Mouse (Mus musculus) ovary, postnatal 10 days (tissue): ENCODE measurements around the gene Scgb2b2.

ENCODE experiments used
- DNase-seq: peaks from one replicate; pipeline ENCODE4 v3.0.0; 2022; ENCODE audit warnings: low spot score

Gene Scgb2b2

GRCm38 (mm10) chr7:31290208-31290607 is at the start of gene Scgb2b2:
Gene Scgb2b2 (plus strand): TSS chr7:31290508.
- DNase-seq: no peak

- no peak for DNase-seq
Observed at GRCm38 (mm10) chr7:31291721-31292120, 1.4 kb downstream of the Scgb2b2 start, which contains the start of gene Scgb1b2. Gene Scgb1b2 (minus strand): TSS chr7:31291821.
